Mouse (Mus musculus) thymus, adult 2 months (tissue): ENCODE results near the gene Gm12830.

Experiments used
- CTCF ChIP-seq: fragments of 200-500 bp; IDR thresholded peaks from 2 replicates; pipeline ENCODE4 v1.5.1; 2012; ENCODE audit warnings: mild to moderate bottlenecking, control low read depth, low read length, moderate library complexity, borderline replicate concordance; ENCODE audit not compliant: control insufficient read depth, poor library complexity, insufficient read depth; ENCODE audit errors: extremely low read depth
- POLR2A ChIP-seq: fragments of 200-500 bp; IDR thresholded peaks from 2 replicates; pipeline ENCODE4 v1.6.1; 2012; ENCODE audit warnings: mild to moderate bottlenecking, low read length, control low read depth, moderate library complexity; ENCODE audit not compliant: control insufficient read depth, poor library complexity, insufficient read depth; ENCODE audit errors: extremely low read depth

DNA sequence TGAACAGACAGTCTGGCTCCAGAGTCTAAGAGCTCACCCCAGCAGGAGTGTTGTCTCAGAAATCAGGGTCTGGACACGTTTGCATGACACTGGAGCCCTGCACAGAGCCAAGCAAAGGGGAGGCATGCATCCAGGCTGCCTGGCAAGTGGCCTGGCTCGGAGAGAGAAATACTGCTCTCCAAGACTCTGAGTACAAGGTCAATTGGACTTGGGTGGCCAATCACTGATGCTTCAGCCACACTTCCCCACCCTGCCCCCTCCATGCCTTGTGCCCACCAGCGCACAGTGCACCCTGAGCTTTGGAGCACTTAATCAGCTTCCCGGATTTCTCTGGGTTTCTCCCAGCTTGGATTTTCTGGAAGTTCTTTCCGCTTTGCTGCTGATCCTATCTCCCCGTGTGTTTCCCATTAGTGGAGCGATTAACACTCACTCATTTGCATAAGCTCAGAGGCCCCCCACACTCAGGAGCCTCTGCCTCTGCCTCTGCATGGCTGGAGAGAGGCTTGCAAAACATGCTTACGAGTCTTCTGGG lies 55.0 kb downstream of the Gm12830 start:
- no peak for TF ChIP-seq CTCF
- TF ChIP-seq POLR2A, result no peak
